Mouse (Mus musculus): ENCODE data around the gene Mylk3.

- no peak for TF ChIP-seq MAFK (IDR thresholded peaks at IDR 0.05; ENCODE audit: insufficient read depth, low read depth, low read length)
- TF ChIP-seq HCFC1 (IDR thresholded peaks at IDR 0.05; ENCODE audit: borderline replicate concordance, insufficient read depth, low read length) = no peak
Measured at GRCm38 (mm10) chr8:85379142-85379781, 6.9 kb downstream of the Mylk3 start.
